Mouse (Mus musculus): ENCODE measurements around the gene Gm5617.
"Not testable (repeated sequence)": the region's sequence is repeated elsewhere in the genome, so short reads cannot be mapped to it uniquely, and the experiment has no call there.

Gene Gm5617

DNA sequence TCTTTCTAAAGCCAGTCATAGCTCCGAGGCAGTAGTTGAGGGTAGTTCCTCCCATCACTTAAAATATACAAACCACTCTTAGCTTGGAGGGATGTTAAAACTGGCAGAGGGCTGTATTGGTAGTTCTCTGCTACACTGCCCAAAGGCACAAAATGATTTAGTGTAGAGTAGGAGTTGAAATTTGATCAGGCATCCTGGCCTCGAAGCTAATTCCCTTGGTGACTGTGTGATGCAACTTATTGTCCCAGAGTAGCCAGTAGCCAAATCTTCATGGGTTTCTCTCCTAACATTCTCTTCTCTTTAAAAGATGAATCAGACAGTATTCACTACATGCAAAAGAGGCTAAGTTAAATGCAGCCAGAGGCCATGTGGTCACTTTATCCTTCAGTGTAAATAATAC, 7.8 kb downstream of the Gm5617 start:
- DNase-seq: no peak

DNA sequence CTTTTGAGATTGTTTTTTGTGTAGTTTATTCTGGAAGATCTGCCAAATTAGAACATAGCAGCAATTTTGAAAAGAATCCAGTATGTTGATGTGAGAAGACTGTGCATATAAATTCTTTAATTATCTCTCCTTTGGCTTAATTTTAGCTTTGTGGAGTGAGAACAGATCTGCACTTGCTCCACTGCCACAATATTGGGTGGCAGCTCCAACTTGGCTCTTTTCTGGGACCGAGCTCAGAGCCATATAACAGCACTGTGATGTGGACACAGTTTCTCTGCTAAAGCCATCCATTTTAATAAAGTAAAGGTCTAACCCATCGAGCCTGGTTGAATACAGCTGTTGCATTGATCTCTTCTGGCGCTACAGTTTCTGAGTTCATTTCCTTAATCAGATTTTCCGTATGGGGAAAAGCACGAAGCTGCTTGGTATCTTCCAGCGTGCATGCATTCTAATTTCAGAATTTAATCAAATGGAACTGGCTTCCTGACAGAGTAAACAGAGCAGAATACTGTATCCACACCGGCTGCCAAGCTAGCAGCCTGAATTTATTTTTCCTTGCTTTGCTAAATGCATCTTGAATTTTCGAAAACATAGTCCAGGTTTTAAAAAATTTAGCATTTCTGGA, 9.6 kb downstream of the Gm5617 start:
- DNase-seq: no peak

DNA sequence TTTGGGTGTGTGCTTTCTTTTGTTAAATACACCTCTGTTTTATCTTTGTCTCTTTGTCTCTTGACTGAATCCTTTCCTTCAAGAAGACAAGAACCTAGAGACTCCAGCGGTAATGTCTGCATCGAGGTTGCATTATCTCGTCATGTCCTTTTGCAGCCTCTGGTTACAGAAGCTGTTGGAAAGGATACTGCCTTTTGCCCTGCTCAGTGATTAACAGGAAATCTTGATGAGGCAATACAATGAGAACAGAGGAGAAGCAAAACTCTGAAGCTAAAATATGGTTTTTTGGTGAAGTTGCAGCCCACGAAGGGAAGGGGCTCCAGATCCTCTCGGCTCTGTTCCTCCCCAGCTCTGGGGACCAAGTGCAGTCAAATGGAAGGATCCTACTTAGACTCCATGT, 14.9 kb downstream of the Gm5617 start:
- no peak for DNase-seq

DNA sequence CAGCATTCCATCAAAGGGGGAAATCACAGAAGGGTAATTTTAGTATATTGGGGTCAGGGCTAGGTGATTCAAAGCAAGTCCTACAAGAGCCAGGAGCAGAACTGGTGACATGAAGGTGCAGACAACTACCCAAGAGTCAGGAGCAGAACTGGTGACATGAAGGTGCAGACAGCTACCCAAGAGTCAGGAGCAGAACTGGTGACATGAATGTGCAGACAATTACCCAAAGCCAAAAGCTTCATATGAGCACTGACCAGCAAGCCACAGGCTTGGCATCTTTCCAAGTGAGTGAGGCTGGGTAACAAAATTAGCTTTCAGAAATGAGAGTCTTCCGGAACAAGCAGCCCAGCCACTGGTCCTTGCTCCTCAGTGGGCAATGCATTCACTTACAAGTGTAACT, 20.1 kb downstream of the Gm5617 start:
- DNase-seq: peak in 1 of 2 experiments; percentile 23

DNA sequence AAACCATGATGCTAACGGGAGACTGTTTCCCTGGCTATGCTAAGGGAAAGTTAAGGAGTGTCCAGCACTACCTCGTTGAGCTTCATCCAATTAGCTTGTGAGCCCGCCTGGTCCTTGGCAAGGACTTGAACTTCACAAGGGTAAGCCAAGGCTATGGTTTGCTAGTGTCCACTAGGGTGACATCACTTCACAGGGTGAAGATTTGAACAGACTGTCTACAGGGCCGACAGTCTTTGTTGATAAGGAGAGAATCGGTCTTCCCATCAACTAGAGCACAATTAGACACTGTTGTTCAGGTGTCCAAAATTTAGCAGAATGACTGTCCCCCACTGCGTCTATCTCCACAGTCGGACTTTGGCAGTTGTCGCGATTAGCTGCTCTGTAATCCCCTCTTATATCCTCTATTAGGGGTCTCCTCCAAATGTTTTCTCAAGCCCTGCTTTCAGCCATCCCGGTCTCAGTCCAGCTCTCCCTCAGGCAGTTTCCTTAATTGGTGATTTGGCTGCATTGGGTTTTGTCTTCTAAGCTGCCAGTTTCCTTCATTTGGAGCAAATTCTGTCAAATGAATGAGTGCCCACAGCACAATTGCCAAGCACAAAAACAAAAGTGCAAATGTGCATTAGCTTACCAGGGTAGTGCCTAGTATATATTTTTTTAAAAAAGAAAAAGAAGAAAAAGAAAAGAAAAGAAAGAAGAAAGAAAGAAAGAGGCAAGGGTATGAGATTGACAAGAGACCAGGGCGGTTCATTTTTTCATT, 21.6 kb downstream of the Gm5617 start:
- no peak for DNase-seq

DNA sequence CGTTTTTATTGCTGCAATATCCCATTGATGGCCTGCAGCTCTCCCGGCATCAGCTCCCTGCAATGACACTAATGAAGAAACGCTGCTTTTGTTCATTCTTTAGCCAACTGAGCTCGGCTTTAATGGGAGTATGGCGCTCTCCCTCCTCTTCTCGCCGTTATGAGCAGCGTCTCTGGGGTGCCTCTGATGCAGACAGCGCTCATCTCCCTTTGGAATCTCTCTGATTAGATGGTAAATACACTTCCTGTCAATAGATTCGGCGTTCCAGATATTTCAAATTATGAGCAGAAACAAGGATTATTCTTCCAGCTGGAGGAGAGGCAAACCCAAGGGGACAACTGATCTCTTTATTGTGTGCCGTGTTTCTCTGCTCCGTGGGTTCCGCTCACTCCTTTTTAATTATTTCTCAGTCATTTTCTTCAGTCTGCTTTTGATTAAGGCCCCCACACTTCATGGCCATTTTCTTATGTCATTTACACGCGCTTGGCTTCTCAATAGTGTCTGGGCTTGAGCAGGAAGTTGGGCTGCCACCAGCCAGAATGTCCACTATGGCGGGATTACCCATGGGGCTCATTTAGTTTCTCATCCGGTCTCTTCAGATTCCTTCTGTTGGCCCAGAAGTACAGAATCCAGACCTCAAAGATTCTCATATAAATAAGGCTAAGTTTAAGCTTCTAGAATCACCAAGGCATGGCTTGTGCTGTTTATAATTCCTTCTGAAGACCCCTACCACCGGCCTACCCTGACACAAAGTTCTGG, 22.3 kb downstream of the Gm5617 start:
- DNase-seq: no peak

DNA sequence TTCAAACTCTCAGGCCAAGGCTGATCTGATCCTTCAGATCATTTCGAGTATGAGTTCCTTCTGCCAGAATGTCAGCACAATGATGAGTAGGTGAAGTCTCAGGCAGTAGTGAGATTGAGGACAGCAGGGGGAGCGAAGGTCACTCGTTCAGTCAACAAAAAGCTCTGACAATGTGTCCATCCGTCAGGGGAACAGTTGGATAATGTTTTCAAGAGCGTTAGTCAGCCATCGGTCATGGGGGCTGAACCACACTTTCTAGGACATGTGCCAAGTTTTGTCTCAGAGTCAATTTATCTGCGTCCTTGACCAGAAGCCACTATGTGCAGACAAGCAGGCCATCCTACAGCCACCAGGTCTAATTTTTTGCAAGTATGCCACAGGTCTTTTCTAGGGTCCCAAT, 25.2 kb downstream of the Gm5617 start:
- not testable (repeated sequence) for DNase-seq

DNA sequence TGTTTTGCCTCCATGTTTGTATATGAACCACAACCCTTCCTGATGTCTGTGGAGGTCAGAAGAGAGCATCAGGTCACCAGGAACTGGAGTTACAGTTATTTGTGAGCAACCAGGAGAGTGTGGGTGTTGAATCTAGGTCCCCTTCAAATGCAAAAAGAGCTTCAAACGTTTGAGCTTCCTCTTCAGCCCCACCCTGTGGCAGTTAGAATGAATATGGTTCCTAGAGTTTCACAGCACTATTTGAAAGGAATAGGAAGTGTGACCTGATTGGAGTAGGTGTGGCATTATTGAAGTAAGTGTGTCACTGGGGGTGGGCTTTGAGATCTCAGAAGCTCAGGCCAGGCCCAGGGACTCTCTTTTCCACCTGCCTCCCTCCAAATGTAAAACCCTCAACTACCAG, 30.3 kb downstream of the Gm5617 start:
- no peak for DNase-seq

DNA sequence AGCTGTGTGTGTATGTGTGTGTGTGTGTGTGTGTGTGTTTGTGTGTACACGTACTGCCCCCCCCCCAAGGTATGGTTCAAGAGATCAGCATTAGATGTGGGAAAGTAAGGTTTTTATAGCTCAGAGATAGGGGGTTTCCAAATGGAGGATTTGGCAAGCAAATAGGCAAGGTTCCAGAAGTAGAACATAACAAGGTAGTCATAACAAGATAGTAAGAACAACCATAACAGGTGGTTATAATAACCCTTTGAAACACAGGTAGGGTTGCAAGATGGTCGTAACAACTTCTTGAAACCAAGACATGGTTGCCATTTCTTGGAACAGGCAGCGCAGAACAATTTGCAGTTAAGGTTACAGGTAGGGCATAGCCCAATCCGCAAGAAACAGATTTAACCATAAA, 31.3 kb downstream of the Gm5617 start:
- no peak for DNase-seq

DNA sequence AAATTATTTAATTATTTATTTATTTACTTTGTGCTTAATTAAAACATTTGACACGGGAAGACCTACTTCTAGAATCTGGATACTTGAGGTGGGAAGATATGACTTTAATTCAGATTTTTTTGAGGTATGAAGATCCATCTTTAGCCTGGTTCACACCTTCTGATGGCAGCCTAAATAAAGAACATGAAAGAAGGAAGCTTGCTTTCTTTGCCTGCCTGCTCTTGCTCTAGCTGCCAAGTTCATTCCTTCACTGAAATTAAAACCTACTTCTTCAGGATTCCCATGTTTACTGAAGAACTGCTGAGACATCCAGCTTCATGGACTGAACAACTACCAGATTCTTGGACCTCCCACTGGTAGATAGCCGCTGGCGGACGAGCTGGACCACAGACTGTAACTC, 36.1 kb downstream of the Gm5617 start:
- no peak for DNase-seq

DNA sequence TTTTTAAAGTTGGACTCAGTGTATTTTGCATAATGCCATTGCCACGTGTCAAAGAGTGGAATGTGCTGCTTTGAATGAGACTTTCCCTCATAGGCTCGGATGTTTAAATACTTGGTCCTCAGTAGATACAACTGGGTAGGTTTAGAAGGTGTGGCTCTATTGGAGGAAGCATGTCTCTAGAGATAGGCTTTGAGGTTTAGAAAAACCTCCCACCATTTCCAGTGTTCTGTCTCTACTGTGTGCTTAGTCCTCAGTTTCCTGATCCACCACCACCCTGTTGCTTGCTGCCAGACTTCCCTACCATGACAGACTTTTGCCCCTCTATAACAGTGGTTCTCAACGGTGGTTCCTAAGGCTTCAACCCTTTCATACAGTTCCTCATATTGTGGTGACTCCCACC, 37.0 kb downstream of the Gm5617 start:
- no peak for DNase-seq

DNA sequence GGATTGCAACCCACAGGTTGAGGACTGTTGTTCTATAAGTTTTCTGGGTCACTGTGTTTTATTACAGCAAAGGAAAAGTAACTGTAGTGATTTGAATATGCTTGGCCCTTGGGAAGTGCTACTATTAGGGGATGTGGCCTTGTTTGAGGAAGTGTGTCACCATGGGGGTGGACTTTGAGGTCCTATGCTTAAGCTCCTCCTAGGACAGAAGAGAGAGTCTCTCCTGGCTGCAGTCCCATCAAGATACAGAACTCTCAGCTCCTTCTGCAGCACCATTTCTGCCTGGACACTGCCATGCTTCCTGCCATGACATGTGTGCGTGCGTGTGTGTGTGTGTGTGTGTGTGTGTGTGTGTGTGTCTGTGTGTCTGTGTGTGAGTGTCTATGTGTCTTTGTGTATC, 37.5 kb downstream of the Gm5617 start:
- DNase-seq: no peak

DNA sequence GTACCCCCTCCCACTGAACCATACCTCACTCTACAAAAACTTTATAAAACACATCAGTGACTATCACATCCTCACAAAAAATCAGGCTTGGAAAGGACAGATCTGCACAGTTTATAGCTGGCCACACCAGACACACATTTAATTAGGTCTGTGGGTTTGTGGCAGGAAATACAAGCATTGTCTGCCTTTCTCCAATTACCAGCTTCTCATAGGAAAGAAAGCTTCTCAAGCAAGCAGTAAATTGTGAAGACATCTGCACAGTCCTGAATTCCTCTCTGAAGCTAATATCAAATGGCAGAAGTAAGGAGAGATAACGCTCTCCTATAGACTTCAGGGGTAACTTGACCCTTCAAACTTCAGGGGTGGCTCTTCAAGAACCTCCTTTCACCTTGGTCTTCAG, 41.2 kb downstream of the Gm5617 start:
- no peak for DNase-seq

DNA sequence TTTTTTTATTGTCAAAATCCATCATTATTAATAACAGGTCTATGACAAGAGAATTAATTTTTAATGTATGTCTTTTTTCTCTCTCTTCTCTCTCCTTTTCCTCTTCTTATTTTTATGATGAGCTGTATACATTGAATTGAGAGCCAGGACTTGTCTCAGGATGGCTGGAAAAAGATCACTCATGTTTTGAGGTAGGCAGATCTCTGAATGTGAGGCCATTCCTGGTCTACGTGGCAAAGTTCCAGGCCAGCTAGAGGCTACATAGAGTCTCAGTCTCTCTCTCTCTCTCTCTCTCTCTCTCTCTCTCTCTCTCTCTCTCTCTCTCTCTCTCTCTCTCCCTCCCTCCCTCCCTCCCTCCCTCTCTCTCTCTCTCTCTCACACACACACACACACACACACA, 42.4 kb downstream of the Gm5617 start:
- DNase-seq: peak in 1 of 2 experiments; percentile 15

DNA sequence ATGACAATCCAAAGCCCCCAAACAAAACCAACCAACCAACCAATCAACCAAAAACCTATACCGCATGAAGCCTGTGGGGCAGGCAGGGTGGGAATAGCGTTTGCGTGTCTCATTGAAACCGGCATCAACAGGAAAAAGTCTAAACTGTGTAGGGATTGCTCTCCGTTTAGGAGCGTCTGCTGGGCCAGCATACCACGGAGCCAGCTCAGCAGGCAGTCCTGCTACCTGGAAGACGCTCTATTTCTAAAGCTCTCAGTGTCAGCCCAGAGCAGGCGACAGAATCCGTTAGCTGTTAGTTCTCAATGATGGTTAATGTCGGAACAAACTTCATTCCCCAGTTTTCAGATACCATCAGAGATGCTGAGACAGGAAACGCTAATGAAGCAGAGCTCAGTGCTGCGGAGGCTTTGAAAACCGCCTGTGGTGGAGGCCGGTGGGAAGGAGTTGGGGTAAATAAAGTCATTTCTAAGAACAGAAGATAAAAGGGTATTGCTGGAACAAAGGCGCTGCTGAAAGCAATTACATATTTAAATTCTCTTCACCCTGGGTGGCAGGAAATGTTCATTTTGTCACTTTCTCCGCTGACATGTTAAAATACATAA, 42.9 kb downstream of the Gm5617 start:
- DNase-seq: peak; percentile 24 to 40

DNA sequence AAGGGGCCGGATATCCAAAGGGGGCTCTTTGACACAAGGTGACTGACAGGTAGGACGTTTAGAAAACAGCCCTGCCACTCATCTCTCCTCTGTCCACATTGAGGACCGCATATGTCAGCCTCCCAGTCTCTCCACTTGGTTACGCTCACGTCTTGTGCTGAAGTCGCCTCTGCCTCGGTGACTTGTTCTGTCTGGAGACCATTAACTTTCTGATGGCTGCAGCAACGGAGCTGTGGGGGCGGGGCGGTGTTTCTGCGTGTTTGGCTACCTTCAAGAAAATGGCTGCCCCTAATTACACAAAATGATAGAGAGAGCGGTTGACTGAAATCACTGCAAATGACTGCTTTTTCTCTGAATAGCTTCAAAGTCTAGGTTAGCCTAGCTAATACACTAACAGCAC, 43.4 kb downstream of the Gm5617 start:
- DNase-seq: peak; percentile 20 to 41

All from cerebellum, postnatal 25 days (tissue).